In the genomic region with DNA sequence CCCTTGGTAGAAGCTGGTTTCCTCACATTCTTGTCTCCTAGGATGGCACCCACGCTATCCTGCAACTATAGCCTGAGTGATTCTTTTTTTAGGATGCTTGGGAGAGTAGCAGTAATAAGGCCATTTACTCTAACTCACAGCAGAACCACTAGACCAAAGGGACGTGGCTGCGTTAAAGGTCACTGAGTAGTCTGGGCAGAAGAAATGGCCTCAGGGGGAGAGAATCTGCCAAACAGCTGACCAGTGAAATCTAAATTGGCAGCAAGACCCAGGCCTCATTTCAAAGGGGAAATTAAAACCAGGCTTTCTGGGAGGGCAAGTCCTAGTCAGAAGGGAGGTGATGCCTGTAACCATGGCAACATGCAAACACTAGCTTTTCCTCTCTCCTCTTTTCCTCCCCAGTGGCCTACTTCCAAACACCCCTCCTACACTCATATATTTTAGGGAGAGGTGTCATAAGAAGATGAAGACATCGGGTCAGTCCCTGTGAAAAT, we compare ENCODE assay signal across 7 mouse cellular contexts.
DNase-seq lines count a peak whose midpoint lies in the region; ATAC-seq lines count a peak whose summit lies in the region.

No protein-coding gene starts in this region.

- H3K4me3 ChIP-seq in hindbrain, embryonic 16.5 days (ENCODE audit: low read length) = no peak overlapping the region
- no peak overlapping the region for H3K4me3 ChIP-seq in midbrain, embryonic 14.5 days (replicated peaks; ENCODE audit: low read depth, low read length)

- WGBS in hindbrain, embryonic 16.5 days = 50% methylated on average over 4 of the region's 4 CpGs
- WGBS in midbrain, embryonic 14.5 days = 45% methylated on average over 4 of the region's 4 CpGs

- no peaks in the 10 kb centered on the region for H3K9me3 ChIP-seq in hindbrain, embryonic 16.5 days (ENCODE audit: control insufficient read depth, low read length)
- no peaks in the 10 kb centered on the region for H3K9me3 ChIP-seq in midbrain, embryonic 14.5 days (ENCODE audit: control insufficient read depth, low read length)

- peak; percentile 95 for ATAC-seq in frontal cortex, adult (ENCODE audit: low TSS enrichment)
- peak; percentile 54; the same call in 1 of the 2 replicates for ATAC-seq in hindbrain, embryonic 16.5 days
- ATAC-seq in midbrain, embryonic 14.5 days (ENCODE audit: low FRiP score, low TSS enrichment) = no peak

- no peaks in the 10 kb centered on the region for H3K27me3 ChIP-seq in hindbrain, embryonic 16.5 days (replicated peaks; ENCODE audit: control insufficient read depth, insufficient read depth, low read length)
- no peaks in the 10 kb centered on the region for H3K27me3 ChIP-seq in midbrain, embryonic 14.5 days (ENCODE audit: control insufficient read depth, insufficient read depth, low read length)

- peak; percentile 18 for DNase-seq in testis, postnatal 14 days (ENCODE audit: low spot score)
- DNase-seq in testis, postnatal 10 days (ENCODE audit: low spot score) = no peak
- peak; percentile 53 for DNase-seq in midbrain, embryonic 14.5 days
- DNase-seq in spleen, adult 12 weeks (ENCODE audit: low spot score) = no peak
- no peak for DNase-seq in cerebellum, adult 18-20 months

- no peak overlapping the region for H3K9ac ChIP-seq in hindbrain, embryonic 16.5 days (ENCODE audit: low read depth, low read length)
- no peak overlapping the region for H3K9ac ChIP-seq in midbrain, embryonic 14.5 days (replicated peaks; ENCODE audit: low read length)

- H3K27ac ChIP-seq in hindbrain, embryonic 16.5 days (ENCODE audit: low read depth, low read length) = no peak overlapping the region
- H3K27ac ChIP-seq in midbrain, embryonic 14.5 days (replicated peaks; ENCODE audit: low read depth, low read length) = no peak overlapping the region

- H3K36me3 ChIP-seq in hindbrain, embryonic 16.5 days (ENCODE audit: control insufficient read depth, insufficient read depth, low read length) = no peaks in the 10 kb centered on the region
- no peaks in the 10 kb centered on the region for H3K36me3 ChIP-seq in midbrain, embryonic 14.5 days (ENCODE audit: control insufficient read depth, insufficient read depth, low read length)

- peaks cover 4% of the 10 kb centered on the region; the same call in 1 of the 2 replicates for H3K4me1 ChIP-seq in hindbrain, embryonic 16.5 days (ENCODE audit: control insufficient read depth, insufficient read depth, low read depth, low read length)
- peaks cover 8% of the 10 kb centered on the region; the same call in 1 of the 2 replicates for H3K4me1 ChIP-seq in midbrain, embryonic 14.5 days (ENCODE audit: control insufficient read depth, insufficient read depth, low read length)

- H3K4me2 ChIP-seq in hindbrain, embryonic 16.5 days (ENCODE audit: low read length) = no peak overlapping the region
- H3K4me2 ChIP-seq in midbrain, embryonic 14.5 days (ENCODE audit: low read length) = no peak overlapping the region

Comparison
In these comparisons a context has a peak if more than half of its experiments do, and no peak if none do; other contexts are left out.
1. DNase-seq: peak in testis, postnatal 14 days (single experiment) and midbrain, embryonic 14.5 days (single experiment); none in testis, postnatal 10 days (single experiment), spleen, adult 12 weeks (single experiment) and cerebellum, adult 18-20 months (0 of 2).